Mouse (Mus musculus) olfactory bulb, adult 2 months (tissue): ENCODE measurements around the gene Prelid3b. TPM values are rescaled to one million over a fixed set of nuclear protein-coding genes. Genes with fewer than 3 reads are reported as not detected.

Source experiments
- H3K27ac ChIP-seq: fragments of 200-500 bp; 2 replicates; pipeline ENCODE4 v1.5.1; 2012; ENCODE audit warnings: low read depth, low read length; ENCODE audit not compliant: insufficient read depth
- H3K4me1 ChIP-seq: fragments of 200-500 bp; 2 replicates; pipeline ENCODE4 v1.6.1; 2012; ENCODE audit warnings: low read length; ENCODE audit not compliant: control insufficient read depth, insufficient read depth
- H3K4me3 ChIP-seq: fragments of 200-500 bp; 2 replicates; pipeline ENCODE4 v1.5.1; 2012; ENCODE audit warnings: mild to moderate bottlenecking, low read depth, low read length, moderate library complexity; ENCODE audit not compliant: insufficient read depth
- CTCF ChIP-seq: fragments of 200-500 bp; IDR thresholded peaks from 2 replicates; pipeline ENCODE4 v1.5.1; 2012; ENCODE audit warnings: low read depth, mild to moderate bottlenecking, low read length, moderate library complexity; ENCODE audit not compliant: insufficient read depth
- POLR2A ChIP-seq: fragments of 200-500 bp; IDR thresholded peaks from 2 replicates; pipeline ENCODE4 v1.6.1; 2012; ENCODE audit warnings: mild to moderate bottlenecking, low read depth, low read length, moderate library complexity; ENCODE audit not compliant: insufficient read depth
- WGBS: fragments of 180-500 bp; shearing (Covaris S2); methylation state at CpG from one replicate; pipeline ENCODE4 v1.1.7; 2018; 5-methylcytosine and 5-hydroxymethylcytosine counted together
- polyA plus RNA-seq: library from polyadenylated mRNA; stranded (reverse); fragments of >200 nt; gene quantifications from 2 replicates; pipeline ENCODE4 v1.2.4, GENCODE M21; 2012; ENCODE audit warnings: low replicate concordance; ENCODE audit not compliant: missing spikeins, insufficient read depth, insufficient read length

The Prelid3b gene
- polyA plus RNA-seq, 1 experiment, result not detected

- TF ChIP-seq POLR2A (peak; percentile 56; the same call in 1 of the 2 replicates), CTCF (no peak)
- WGBS, result 1% methylated on average over 48 of the region's 48 CpGs
- peak within 1 kb of the TSS; percentile 23 for H3K27ac ChIP-seq
- peaks cover 10% of the 10 kb centered on the region for H3K4me1 ChIP-seq
- peak within 1 kb of the TSS; percentile 65 for H3K4me3 ChIP-seq
Measured at GRCm38 (mm10) chr2:174463789-174464523, 8.9 kb downstream of the Prelid3b start, which contains the start of gene Atp5e. TSS of gene Atp5e (minus strand) at chr2:174464105.

GRCm38 (mm10) chr2:174463370-174463769, 9.5 kb downstream of the Prelid3b start:
- Histone ChIP-seq H3K27ac (peak overlapping the region; percentile 23), H3K4me3 (peak overlapping the region; percentile 65), H3K4me1 (peaks cover 10% of the 10 kb centered on the region)
- WGBS, result 31% methylated on average over 10 of the region's 10 CpGs
- TF ChIP-seq CTCF (no peak), POLR2A (no peak)

- peaks cover 10% of the 10 kb centered on the region for H3K4me1 ChIP-seq
- 60% methylated on average over 2 of the region's 2 CpGs for WGBS
- H3K4me3 ChIP-seq, result no peak overlapping the region
- no peak for TF ChIP-seq CTCF
- no peak overlapping the region for H3K27ac ChIP-seq
Measured at GRCm38 (mm10) chr2:174459365-174459764, 13.5 kb downstream of the Prelid3b start.

- WGBS, result 80% methylated on average over 7 of the region's 7 CpGs
- TF ChIP-seq CTCF (no peak), POLR2A (no peak)
- Histone ChIP-seq H3K4me1 (no peaks in the 10 kb centered on the region), H3K27ac (no peak overlapping the region), H3K4me3 (no peak overlapping the region)
Measured at GRCm38 (mm10) chr2:174453681-174454080, 19.2 kb downstream of the Prelid3b start.

- Histone ChIP-seq H3K27ac (no peak within 1 kb of the TSS), H3K4me1 (no peaks in the 10 kb centered on the region), H3K4me3 (no peak within 1 kb of the TSS)
- no peak for TF ChIP-seq POLR2A
- no peak for TF ChIP-seq CTCF
- WGBS, result 75% methylated on average over 4 of the region's 4 CpGs
Measured at GRCm38 (mm10) chr2:174450353-174450752, 22.5 kb downstream of the Prelid3b start, which contains the start of gene Tubb1. TSS of gene Tubb1 (plus strand) at chr2:174450695.

- no peak for TF ChIP-seq POLR2A
- TF ChIP-seq CTCF, result no peak
- 85% methylated on average over 4 of the region's 4 CpGs for WGBS
- no peak overlapping the region for H3K27ac ChIP-seq
- no peaks in the 10 kb centered on the region for H3K4me1 ChIP-seq
- no peak overlapping the region for H3K4me3 ChIP-seq
Measured at GRCm38 (mm10) chr2:174448405-174448804, 24.5 kb downstream of the Prelid3b start.

GRCm38 (mm10) chr2:174446905-174447304, 26.0 kb downstream of the Prelid3b start:
- Histone ChIP-seq H3K4me3 (no peak overlapping the region), H3K4me1 (no peaks in the 10 kb centered on the region), H3K27ac (no peak overlapping the region)
- 67% methylated on average over 8 of the region's 8 CpGs for WGBS
- TF ChIP-seq POLR2A (no peak), CTCF (no peak)

- no peak overlapping the region for H3K27ac ChIP-seq
- 46% methylated on average over 7 of the region's 7 CpGs for WGBS
Measured at GRCm38 (mm10) chr2:174446492-174446891, 26.4 kb downstream of the Prelid3b start.

GRCm38 (mm10) chr2:174445018-174445417, 27.9 kb downstream of the Prelid3b start:
- Histone ChIP-seq H3K27ac (no peak overlapping the region), H3K4me3 (no peak overlapping the region), H3K4me1 (no peaks in the 10 kb centered on the region)
- TF ChIP-seq POLR2A, result no peak
- TF ChIP-seq CTCF, result no peak
- 81% methylated on average over 6 of the region's 6 CpGs for WGBS

More at GRCm38 (mm10) chr2:174446492-174446891, 26.4 kb downstream of the Prelid3b start:
- no peak for TF ChIP-seq CTCF
- TF ChIP-seq POLR2A, result no peak
- no peak overlapping the region for H3K4me3 ChIP-seq
- H3K4me1 ChIP-seq, result no peaks in the 10 kb centered on the region
